Mouse (Mus musculus): ENCODE results near the gene Rabep2. TPM values are rescaled to one million over a fixed set of nuclear protein-coding genes. Genes with fewer than 3 reads are reported as not detected.

The Rabep2 gene
- total and polyA plus RNA-seq, 3 experiments: 2.9 to 21.7 (median 16.1) TPM

GRCm38 (mm10) chr7:126456382-126457266 is 28.1 kb downstream of the Rabep2 start:
- ATAC-seq (ENCODE audit: extremely low read depth, insufficient number of reproducible peaks, low FRiP score, poor library complexity, severe bottlenecking) (no peak), DNase-seq (ENCODE audit: low spot score) (no peak)
- H3K27me3 ChIP-seq (ENCODE audit: insufficient read depth, low read length): peaks cover 79% of the 10 kb centered on the region
- no peak overlapping the region for H3K4me3 ChIP-seq (ENCODE audit: low read depth, low read length)
- no peaks in the 10 kb centered on the region for H3K36me3 ChIP-seq (replicated peaks)
- TF ChIP-seq GATA1 (IDR thresholded peaks at IDR 0.05; ENCODE audit: borderline replicate concordance, low read length): no peak
- no peak for TF ChIP-seq POLR2AphosphoS5 (IDR thresholded peaks at IDR 0.05; ENCODE audit: insufficient replicate concordance, low read depth, low read length)
- no peak for TF ChIP-seq GATA2 (IDR thresholded peaks at IDR 0.05; ENCODE audit: borderline replicate concordance, low read depth, low read length)
- no peak for TF ChIP-seq TAL1 (conservative IDR thresholded peaks at IDR 0.05; ENCODE audit: low read depth, low read length)
- no peak for TF ChIP-seq CTCF (IDR thresholded peaks at IDR 0.05; ENCODE audit: low read depth, low read length)
- H3K4me1 ChIP-seq (ENCODE audit: insufficient read depth, low read depth, low read length): no peaks in the 10 kb centered on the region; the same call in 1 of the 2 replicates
- H3K9me3 ChIP-seq (replicated peaks): no peaks in the 10 kb centered on the region

DNA sequence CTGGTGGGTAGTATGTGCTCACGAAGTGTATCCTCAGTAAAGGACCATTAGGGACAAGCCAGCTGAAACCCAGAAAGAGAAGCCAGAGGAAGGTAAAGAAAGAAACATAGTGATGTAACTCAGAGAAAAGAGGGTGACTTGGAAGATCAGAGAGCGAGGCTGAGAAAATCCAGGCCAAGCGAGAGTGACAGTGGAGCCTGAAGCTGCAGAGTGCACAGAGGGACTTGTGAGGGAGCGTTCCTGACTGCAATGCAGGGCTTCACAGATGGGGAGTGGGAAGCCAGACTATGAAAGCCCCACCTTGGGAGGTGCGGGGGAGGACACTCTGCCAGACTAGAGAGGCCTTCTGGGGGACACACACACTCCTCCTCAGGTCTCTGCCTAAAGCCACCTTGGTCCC is 29.7 kb downstream of the Rabep2 start:
- peaks cover under 1% of the 10 kb centered on the region; the same call in 1 of the 2 replicates for H3K4me1 ChIP-seq (ENCODE audit: insufficient read depth, low read depth, low read length)

DNA sequence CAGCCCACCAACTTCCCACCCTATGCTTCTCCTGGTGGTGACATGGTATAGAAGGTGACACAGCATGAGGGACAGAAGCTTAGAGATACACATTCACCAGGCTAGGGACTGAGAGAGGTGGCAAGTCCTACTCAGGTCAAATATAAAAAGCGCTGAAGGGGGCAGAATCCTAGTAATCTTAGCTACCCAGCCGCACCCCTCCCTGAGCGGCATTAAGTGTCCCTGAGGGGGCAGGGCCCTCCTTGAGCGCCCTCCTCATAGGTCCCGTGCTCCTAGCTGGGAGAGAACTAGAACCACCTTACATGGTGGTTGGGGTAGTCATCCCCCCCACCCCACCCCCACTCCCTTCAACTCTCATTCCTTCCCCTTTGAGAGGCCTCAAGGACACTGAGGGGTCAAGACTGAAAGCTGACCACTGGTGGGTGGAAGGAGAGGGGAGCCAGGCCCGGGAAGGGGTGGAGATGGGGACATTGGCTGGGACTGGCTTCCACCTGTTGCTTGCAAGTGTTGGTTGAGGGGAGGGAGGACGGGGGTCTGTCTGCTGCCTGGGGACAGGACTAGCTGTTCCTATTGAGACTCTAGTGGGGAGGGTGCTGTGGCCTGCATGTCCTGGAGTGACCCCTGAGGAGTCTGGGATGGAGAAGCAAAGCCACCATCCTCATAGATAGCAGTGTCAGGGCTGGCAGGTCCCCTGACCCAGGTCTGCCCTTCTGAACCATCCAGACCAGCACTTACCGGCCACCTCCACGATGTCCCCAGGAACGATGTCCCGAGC is 30.5 kb downstream of the Rabep2 start:
- TF ChIP-seq TAL1 (conservative IDR thresholded peaks at IDR 0.05; ENCODE audit: low read depth, low read length): no peak
- TF ChIP-seq GATA2 (IDR thresholded peaks at IDR 0.05; ENCODE audit: borderline replicate concordance, low read depth, low read length): no peak
- no peak for TF ChIP-seq POLR2AphosphoS5 (IDR thresholded peaks at IDR 0.05; ENCODE audit: insufficient replicate concordance, low read depth, low read length)
- no peak for ATAC-seq (ENCODE audit: extremely low read depth, insufficient number of reproducible peaks, low FRiP score, poor library complexity, severe bottlenecking)
- Histone ChIP-seq H3K9me3 (replicated peaks) (no peaks in the 10 kb centered on the region), H3K27me3 (ENCODE audit: insufficient read depth, low read length) (peaks cover 62% of the 10 kb centered on the region), H3K36me3 (replicated peaks) (no peaks in the 10 kb centered on the region), H3K4me1 (ENCODE audit: insufficient read depth, low read depth, low read length) (peaks cover 9% of the 10 kb centered on the region), H3K4me3 (ENCODE audit: low read depth, low read length) (no peak overlapping the region)
- no peak for DNase-seq (ENCODE audit: low spot score)

More for the DNA sequence above, 29.7 kb downstream of the Rabep2 start:
- ATAC-seq (ENCODE audit: extremely low read depth, insufficient number of reproducible peaks, low FRiP score, poor library complexity, severe bottlenecking) (no peak), DNase-seq (ENCODE audit: low spot score) (no peak)
- H3K4me3 ChIP-seq (ENCODE audit: low read depth, low read length): no peak overlapping the region
- no peak for TF ChIP-seq GATA1 (IDR thresholded peaks at IDR 0.05; ENCODE audit: borderline replicate concordance, low read length)
- TF ChIP-seq TAL1 (conservative IDR thresholded peaks at IDR 0.05; ENCODE audit: low read depth, low read length): no peak
- no peak for TF ChIP-seq POLR2AphosphoS5 (IDR thresholded peaks at IDR 0.05; ENCODE audit: insufficient replicate concordance, low read depth, low read length)
- no peak for TF ChIP-seq CTCF (IDR thresholded peaks at IDR 0.05; ENCODE audit: low read depth, low read length)
- TF ChIP-seq GATA2 (IDR thresholded peaks at IDR 0.05; ENCODE audit: borderline replicate concordance, low read depth, low read length): no peak
- H3K27me3 ChIP-seq (ENCODE audit: insufficient read depth, low read length): peaks cover 67% of the 10 kb centered on the region
- H3K9me3 ChIP-seq (replicated peaks): no peaks in the 10 kb centered on the region
- no peaks in the 10 kb centered on the region for H3K36me3 ChIP-seq (replicated peaks)

GRCm38 (mm10) chr7:126460623-126461399 is 32.3 kb downstream of the Rabep2 start:
- ATAC-seq (ENCODE audit: extremely low read depth, insufficient number of reproducible peaks, low FRiP score, poor library complexity, severe bottlenecking) (no peak), DNase-seq (ENCODE audit: low spot score) (no peak)
- Histone ChIP-seq H3K4me1 (ENCODE audit: insufficient read depth, low read depth, low read length) (peaks cover 25% of the 10 kb centered on the region), H3K36me3 (replicated peaks) (peaks cover 13% of the 10 kb centered on the region), H3K4me3 (ENCODE audit: low read depth, low read length) (no peak overlapping the region), H3K27me3 (ENCODE audit: insufficient read depth, low read length) (peaks cover 57% of the 10 kb centered on the region), H3K9me3 (replicated peaks) (no peaks in the 10 kb centered on the region)
- no peak for TF ChIP-seq GATA1 (IDR thresholded peaks at IDR 0.05; ENCODE audit: borderline replicate concordance, low read length)

GRCm38 (mm10) chr7:126461626-126462025 is 33.1 kb downstream of the Rabep2 start:
- no peak for DNase-seq (ENCODE audit: low spot score)
- Histone ChIP-seq H3K27me3 (ENCODE audit: insufficient read depth, low read length) (peaks cover 49% of the 10 kb centered on the region), H3K4me1 (ENCODE audit: insufficient read depth, low read depth, low read length) (peaks cover 33% of the 10 kb centered on the region), H3K4me3 (ENCODE audit: low read depth, low read length) (no peak overlapping the region), H3K36me3 (replicated peaks) (peaks cover 21% of the 10 kb centered on the region), H3K9me3 (replicated peaks) (no peaks in the 10 kb centered on the region)
- no peak for TF ChIP-seq TAL1 (conservative IDR thresholded peaks at IDR 0.05; ENCODE audit: low read depth, low read length)
- TF ChIP-seq CTCF (IDR thresholded peaks at IDR 0.05; ENCODE audit: low read depth, low read length): no peak
- TF ChIP-seq GATA1 (IDR thresholded peaks at IDR 0.05; ENCODE audit: borderline replicate concordance, low read length): no peak
- TF ChIP-seq GATA2 (IDR thresholded peaks at IDR 0.05; ENCODE audit: borderline replicate concordance, low read depth, low read length): no peak
- TF ChIP-seq POLR2AphosphoS5 (IDR thresholded peaks at IDR 0.05; ENCODE audit: insufficient replicate concordance, low read depth, low read length): no peak
- ATAC-seq (ENCODE audit: extremely low read depth, insufficient number of reproducible peaks, low FRiP score, poor library complexity, severe bottlenecking): no peak

GRCm38 (mm10) chr7:126463004-126463403 is 34.4 kb downstream of the Rabep2 start, which contains the start of gene Atp2a1:
Atp2a1 (minus strand) TSS chr7:126463108.
- Histone ChIP-seq H3K36me3 (replicated peaks) (peaks cover 35% of the 10 kb centered on the region), H3K4me1 (ENCODE audit: insufficient read depth, low read depth, low read length) (peaks cover 43% of the 10 kb centered on the region), H3K9me3 (replicated peaks) (no peaks in the 10 kb centered on the region), H3K27me3 (ENCODE audit: insufficient read depth, low read length) (peaks cover 35% of the 10 kb centered on the region), H3K4me3 (ENCODE audit: low read depth, low read length) (no peak within 1 kb of the TSS; the same call in 1 of the 2 replicates)
- DNase-seq (ENCODE audit: low spot score) (no peak), ATAC-seq (ENCODE audit: extremely low read depth, insufficient number of reproducible peaks, low FRiP score, poor library complexity, severe bottlenecking) (no peak)
- TF ChIP-seq GATA2 (IDR thresholded peaks at IDR 0.05; ENCODE audit: borderline replicate concordance, low read depth, low read length) (no peak), CTCF (IDR thresholded peaks at IDR 0.05; ENCODE audit: low read depth, low read length) (no peak), POLR2AphosphoS5 (IDR thresholded peaks at IDR 0.05; ENCODE audit: insufficient replicate concordance, low read depth, low read length) (no peak), GATA1 (IDR thresholded peaks at IDR 0.05; ENCODE audit: borderline replicate concordance, low read length) (no peak), TAL1 (conservative IDR thresholded peaks at IDR 0.05; ENCODE audit: low read depth, low read length) (no peak)

Measured in G1E (cell line).